Mouse (Mus musculus) right cerebral cortex, postnatal 10 days (tissue): Measurements from ENCODE around the gene Gm20388.
A peak's percentile ranks its signal among the peaks of the same experiment; 100 is the strongest.

Experiments used
- DNase-seq, 2 experiments: peaks; one replicate each; pipeline ENCODE4 v3.0.0; 2021; ENCODE audit warnings: low spot score in 2 of 2

The Gm20388 gene

DNA sequence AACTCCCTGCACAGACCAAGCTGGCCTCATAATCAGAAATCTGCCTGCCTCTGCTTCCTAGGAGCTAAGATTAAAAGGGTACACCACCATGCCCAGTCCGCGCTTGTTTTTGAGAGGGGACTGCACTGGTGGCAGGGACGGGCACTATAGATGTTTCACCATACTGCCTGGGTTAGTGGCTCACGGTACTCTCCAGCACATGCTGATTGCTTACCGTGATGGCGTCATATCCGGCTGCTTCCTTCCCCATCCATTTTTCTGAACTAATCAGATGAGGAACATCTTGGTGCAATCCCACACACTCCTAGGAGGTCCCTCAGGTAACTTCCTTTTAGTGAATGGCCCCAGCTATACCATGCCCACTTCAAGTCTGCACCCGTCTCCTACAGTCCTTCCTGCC is 134.3 kb downstream of the Gm20388 start:
- no peak for DNase-seq

DNA sequence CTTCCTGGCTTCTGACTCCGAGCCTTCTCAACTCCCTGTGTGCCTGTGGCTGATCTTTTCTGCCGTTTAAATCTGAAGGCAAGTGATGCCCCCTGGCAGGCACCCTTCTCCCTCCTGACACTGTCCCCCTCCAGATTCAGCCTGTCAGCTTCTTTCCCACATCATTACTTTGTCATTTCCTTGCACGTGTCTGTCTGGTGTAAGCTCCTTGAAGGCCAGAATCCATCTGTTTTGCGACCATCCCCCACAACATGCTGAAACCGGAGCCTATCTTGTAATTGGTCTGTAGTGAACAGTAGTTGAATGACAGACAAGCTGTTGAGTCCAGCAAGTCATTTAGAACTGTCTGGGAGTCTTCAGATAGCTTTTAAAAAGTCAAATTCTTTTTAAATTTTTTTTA is 134.8 kb downstream of the Gm20388 start:
- DNase-seq: no peak

DNA sequence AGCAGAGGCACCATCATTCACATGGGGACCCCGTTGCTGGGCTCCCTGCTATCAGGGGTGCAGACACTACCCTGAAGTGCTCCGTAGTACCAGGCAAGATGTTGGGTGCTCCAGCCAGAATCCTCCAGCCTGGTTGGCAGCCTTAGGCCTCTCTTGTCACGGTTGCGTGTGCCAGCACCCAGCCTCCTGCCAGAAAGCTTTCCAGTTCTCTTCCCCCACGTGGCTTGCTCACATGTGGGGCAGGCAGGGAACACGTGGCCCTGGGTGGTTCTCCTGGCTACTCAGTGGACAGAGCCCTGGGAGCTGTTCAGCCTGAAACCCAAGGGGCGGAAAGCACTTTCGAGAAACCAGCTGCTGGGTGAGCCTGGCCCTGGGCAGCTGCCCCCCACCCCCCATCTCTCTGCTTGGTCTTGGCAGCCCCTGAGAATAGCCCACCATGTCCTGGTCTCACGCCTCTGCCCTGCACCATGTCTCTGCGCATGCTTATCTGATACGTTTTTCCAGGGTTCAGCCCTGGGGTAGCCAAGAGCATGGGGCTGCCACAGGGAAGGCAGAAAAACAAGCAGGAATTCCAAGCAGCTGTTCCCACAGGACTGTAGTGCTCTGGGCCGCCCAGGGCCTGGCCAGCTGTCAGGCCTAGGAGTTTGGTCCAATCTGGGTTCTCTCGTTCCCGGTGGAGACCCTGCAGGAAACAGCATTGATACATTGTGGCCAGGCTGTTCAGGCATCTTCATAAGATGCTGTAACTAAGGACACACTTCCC is 135.8 kb downstream of the Gm20388 start:
- DNase-seq: peak; percentile 92 to 93

DNA sequence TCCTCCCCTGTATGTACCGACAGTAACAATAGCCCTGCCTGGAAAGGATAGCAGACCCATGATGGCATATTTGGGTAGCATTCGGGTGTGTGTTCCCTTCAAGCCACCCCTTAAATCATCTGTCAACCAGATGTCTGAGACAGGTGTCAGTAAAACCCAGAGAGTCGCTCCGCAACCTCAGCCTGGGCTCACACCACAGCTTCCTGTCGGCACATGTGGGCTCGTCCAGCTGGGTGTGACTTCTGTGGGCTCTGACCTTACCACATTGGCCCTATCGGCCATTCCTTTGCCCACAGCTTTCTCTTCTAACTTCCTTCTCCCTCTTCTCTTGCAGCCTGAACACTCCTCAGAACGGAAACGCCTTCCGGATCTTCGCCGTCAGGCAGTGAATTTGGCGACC is 139.3 kb downstream of the Gm20388 start:
- no peak for DNase-seq

DNA sequence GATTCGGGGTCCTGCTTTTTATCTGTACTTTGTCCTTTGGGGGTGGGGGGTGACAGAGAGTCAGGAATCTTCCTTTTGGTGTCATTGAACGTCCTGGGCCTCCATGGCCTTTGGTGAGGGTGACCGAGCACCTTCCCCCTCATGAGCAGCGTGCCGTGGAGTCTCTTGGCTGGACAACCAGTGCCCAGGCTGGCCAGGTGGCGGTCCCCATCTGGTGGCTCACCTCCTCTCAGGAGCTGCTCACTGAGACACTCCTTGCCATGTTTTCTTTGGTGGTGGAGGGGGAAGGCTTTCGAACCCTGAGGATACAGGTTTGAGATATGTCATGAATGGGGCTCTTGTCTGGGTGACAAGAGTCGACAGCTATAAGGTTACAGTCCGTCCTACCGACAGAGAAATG is 139.7 kb downstream of the Gm20388 start:
- no peak for DNase-seq

DNA sequence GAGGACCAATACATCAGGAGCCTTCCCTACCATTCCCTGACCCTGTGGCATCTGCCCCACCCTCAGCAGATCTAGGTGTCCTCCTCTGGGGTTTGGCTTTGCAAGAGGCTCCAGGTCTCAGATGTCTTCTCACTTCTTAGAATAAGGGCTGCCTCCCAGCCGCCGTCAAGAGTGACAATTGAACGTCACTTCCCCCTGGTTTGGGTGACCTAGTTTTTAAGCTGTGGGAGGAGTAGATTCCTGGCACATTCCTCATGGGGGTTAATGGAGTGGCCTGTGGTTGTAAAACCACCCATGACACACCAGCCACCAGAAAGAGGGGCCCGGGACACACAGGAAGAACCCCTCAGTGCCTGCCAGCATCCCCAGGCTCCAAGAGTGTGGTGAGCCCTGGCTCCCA is 140.4 kb downstream of the Gm20388 start:
- no peak for DNase-seq

DNA sequence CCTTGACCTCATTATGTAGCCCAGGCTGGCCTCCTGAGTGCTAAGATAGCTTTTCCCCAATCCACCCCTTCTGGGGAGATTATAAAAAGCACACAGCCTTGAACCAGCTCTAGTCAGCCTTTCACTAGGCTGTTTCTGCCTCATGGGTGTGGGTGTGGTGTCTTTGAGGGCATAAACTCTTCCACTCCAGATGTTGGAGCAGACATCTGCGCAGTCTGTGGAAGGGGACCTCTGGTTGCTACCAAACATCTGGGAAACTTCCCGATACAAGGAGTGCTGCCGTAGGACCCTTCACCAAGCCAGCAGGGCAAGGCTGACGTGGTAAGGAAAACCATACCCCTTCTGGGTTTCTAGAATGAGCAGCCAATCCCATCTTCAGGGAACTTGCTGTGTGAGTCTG is 141.3 kb downstream of the Gm20388 start:
- no peak for DNase-seq

DNA sequence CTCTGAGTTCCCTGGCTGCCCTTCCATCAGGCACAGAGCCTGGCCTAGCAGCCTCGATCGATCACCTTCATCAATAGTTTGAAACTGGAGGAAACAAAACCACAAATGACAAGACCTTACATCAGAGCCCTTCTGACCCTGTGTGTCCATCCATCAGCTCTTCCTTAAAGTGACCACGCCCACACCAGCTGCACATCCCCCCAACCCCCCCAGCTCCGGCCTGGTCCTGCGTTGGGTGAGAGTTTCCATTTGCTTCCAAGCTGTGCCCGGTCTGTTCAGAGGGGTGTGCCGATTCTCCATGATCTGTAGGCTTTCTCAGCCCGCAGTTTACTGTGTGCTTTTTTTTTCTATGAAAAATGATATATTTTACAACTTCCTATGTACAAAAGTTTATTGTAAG is 141.7 kb downstream of the Gm20388 start:
- DNase-seq: no peak

DNA sequence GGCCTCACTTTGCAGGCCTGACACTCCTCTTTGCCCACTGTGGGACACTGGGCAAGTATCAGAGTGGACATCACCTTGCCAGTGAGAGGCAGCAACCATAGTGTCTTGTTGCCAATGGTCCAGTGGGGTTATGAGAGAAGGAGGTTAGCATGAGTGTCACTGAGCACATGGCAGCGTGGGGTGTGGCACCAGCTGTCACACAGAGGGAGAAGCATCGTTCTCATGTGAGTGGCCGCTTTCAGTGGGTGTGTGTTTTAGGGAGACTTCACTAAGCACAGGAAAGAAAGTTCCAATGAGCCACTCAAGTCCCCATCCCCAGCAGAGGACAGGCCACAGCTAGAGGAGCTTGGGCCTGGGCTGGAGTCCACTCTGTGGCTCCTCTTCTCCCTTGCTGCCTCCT is 144.2 kb downstream of the Gm20388 start:
- DNase-seq: no peak

DNA sequence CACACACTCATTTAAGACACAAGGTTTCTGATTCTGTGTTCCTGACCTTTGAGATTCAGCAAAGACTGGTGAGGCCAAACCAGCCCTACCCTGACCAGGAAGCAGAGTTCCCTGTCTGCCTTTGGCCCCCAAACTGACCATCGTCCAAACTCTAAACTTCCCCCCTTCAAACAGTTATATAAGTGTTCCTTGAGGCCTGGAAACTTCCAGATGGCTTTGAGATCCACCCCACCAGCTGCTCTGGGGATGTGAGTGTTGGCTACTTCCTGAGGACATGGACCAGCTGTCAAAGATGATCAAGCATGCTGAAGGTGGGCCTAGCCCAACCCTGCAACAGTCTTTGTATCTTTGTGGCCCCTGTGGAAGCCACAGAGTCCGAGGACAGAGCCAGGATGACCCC is 146.4 kb downstream of the Gm20388 start:
- DNase-seq: no peak

DNA sequence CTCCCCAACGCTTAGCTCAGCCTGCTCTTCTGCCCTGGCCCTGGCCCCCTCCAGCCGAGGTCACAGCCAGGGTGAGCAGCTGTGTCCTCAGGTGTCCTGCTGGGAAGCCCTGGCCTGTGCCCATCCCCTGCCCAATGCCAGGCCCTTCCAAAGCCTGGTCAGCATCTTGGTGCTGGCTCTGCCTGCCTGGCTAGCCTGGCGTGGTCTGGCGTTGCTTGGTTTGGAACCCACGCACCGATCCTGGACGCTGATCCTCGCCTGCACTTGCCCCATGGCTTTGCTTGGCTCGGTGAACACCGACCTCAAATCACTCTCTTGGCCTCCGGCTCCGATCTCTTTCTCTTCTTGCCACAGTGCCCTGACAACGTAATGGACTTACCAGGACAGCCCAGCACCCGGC is 152.1 kb downstream of the Gm20388 start:
- DNase-seq: no peak

DNA sequence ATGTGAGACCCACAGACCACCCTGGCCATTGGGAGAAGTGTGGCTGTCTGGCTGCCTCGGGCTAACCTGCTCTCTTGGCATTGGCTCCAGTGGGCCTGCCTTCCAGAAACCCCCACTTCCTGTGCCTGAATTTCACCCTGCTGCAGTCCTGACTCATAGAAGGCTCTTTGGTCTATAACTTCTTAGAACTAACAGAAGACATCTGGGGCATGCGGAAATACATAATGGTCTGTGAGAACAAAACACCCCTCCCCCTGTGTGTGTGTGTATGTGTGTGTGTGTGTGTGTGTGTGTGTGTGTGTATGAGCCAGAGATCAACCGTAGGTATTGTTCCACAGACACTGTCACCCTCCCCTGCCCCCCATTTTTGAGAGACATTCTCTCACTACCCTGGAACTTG is 152.7 kb downstream of the Gm20388 start:
- DNase-seq: no peak

DNA sequence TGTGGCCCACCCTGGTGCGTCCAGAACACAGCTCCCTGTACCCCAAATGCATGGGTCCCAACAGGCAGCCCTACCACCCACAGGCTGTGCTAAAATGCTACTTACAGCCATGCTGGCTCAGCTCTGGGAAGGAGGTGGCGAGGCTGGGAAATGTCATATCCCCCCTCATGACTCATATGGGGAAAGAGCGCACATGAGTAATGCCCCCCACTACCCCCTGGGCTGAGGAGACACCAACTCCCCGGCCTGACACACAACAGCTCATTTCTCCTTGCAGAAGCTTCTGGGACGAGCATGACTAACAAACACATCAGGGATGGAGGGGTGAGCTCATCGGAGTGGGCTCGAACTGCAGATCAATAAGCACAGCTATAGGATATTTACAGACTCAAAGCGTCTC is 155.0 kb downstream of the Gm20388 start:
- DNase-seq: no peak

DNA sequence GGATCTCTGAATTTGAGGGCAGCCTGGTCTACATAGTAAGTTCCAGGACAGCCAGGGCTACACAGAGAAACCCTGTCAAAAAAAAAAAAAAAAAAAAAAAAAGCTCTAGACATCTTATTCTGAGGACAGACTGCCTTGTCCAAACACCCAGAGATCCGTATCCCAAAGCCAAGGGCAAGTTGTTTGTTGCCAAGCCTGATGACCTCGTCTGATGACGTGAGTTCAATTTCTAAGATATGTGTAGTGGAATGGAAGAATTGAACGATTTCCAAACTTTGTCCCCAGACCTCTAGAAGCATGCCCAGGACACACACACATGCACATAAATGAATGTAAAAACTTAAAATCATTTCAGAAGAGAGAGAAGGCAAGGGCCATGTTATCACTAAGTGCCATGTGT is 155.6 kb downstream of the Gm20388 start:
- DNase-seq: no peak

DNA sequence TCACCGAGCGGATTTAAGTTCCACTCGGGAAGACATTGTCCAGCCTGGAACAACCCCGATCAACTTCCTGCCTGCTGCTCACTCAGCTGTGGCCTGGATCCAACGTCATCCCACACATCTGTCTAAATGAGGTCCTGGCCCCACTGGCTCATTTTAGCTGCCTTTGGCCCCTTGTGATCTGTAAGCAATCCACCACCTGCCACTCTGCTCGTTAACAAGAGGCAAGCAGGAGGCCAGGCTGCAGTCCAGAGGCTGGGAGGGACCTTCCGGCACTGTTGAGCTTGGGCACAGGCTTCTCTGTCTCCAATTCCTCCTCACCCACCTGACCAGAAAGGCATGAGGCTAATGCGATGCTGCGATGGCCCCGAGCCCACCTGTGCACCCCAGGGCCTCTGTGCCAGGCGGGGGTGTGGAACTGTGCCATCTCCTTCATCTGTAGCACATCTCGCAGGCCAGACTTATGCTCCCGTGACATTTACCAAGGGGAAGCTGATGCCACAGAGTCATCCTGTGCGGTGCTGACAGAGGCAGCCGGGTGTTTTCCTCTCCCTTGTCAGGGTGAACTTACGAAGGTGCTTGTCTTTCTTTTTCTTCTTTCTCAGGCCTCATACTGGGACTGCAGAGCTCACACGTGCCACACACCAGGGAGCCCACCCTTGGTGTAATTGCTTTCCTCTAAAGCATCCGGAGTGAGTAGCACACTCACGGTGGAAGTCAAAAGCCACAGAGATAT is 157.5 kb downstream of the Gm20388 start:
- DNase-seq: no peak

DNA sequence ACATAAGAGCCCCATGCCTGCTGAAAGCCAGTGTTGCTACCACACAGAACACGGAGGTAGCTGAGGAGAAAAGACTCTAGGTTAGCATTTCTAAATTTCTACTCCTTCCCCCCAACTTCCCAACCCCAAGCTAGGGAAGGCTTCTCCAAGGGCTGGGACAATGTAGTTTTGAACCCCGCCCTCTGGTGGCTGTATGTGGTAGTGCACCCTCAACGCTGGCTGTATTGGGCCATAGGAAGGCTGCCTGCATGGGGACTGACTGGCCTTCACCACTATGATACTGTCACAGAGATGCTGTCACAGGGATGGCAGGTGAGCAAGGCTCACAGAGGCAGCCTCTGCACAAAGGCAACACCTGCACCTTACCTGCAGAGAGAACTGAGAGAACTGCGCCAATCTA is 161.0 kb downstream of the Gm20388 start:
- DNase-seq: peak; percentile 78 to 87

DNA sequence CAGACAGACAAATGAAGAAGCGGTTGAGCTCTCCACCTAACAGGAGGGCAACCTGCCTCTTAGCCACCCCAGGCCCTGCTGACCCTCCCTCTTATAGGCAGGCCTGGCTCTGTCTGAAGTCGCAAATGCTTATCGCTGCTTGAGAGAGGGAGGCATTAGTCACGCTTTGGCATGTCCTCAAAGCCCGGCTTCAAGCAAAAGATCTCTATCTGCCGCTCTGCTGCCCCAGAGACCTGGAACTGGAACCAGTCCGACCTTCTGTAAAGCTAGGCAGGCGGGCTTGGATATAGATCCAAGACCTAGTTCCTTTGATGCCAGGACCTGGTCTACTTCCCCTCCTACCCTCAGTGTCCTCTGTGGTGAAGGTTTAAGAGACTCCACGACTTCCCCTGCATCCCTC is 161.6 kb downstream of the Gm20388 start:
- no peak for DNase-seq

DNA sequence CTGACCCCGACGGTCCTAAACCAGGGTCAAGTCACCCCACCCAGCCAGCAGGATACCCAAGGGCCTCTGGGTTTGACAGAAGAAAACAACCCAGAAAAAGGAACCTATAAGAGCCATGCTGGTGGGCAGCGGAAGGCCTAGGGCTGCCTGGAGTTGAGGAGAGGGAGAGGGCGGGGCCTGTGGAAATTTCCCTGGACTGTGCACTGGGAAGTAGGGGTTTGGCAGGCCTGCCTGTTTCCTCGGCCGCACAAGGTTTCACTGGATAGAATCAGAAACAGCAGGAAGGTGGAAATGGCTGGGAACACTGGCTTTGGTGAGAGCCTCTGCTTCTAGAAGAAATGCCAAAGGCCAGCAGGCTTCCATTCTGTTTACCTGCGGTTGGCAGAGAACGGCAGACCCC is 162.2 kb downstream of the Gm20388 start:
- no peak for DNase-seq

DNA sequence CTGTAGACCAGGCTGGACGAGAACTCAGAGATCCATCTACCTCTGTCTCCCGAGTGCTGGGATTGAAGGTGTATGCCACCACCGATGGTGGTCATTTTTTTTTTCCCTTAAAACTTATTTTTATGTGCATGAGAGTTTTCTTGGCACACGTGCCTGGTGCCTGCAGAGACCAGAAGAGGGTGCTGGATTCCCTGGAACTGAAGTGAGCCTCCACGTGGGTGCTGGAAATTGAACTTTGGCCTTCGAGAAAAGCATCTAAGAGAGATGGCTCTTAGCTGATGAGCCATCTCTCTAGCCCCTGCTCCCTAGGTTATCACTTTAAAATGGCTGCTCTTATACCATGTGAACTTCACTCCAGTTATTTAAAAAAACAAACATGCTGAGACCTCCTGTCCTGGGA is 163.9 kb downstream of the Gm20388 start:
- DNase-seq: no peak

DNA sequence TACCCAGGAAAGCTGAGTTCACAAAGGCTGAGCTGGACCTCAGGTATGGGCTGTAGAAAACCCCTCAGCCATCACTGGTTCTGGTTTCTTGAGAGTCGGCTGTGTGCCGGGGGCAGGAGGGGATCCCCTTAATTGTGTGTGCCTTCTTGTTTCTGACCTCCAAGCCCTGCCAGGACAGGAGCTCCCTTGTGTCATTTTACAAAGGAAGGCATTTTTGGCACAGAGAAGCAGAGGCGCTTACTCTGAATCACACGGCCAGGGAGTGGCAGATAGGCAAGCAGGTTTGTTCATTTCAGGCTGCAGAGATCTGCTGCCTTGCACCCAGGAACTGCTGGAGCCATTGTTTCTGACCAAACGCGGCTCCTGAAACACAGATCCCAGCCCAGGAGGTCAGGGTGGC is 164.7 kb downstream of the Gm20388 start:
- DNase-seq: no peak

DNA sequence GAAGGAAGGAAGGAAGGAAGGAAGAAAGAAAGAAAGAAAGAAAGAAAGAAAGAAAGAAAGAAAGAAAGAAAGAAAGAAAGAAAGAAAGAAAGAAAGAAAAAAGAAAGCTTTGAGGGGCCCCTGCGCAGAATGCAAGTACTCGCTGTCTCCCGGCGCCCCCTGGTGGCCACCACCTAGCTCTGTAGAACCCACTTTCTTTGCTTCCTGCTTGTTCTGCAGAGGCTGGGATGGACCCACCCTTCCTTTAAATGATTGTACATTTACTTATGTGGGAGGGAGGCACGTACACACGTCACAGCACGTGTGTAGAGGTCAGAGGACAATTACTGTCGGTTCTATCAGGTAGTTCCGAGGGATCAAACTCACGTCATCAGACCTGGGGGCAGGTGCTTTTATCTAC is 167.4 kb downstream of the Gm20388 start:
- DNase-seq: peak; percentile 77 to 89

DNA sequence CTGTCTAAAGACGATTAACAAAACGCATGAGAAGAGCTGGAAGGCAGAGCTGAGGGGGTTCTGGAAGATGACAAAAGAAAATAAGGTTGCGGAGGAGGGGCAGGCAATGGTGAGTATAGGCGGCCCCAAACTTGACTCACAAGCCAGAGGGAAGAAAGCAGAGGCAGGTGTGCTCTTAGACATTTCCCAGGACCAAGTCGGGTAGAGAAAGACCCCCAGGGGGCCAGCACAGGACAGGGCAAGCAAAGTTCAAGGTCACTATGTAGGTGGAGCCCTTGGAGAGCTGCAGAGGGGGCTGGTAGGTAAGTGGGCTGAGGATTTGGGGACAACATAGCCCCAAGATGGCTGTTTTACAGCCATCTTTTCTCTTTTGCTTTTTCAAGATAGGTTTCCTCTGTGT is 168.7 kb downstream of the Gm20388 start:
- DNase-seq: no peak

DNA sequence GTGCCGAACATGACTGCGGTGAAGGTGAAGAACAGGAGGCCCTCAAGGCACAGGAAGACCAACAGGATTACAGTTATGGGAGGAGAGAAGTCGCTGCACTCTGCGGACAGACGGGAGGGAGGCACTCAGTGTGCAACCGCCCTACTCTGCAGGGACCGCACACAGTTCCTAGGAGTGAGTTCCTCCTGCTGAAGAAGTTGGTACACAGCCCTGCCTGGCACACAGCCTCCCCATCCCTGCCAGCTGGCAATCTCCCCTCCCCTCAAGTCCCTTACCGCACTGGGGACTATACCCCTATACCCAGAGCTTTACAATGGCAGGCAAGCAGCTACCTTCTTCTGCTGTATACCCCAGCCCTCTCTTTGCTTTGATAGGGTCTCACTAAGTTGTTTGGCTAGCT is 172.6 kb downstream of the Gm20388 start:
- DNase-seq: peak in 1 of 2 experiments; percentile 69

DNA sequence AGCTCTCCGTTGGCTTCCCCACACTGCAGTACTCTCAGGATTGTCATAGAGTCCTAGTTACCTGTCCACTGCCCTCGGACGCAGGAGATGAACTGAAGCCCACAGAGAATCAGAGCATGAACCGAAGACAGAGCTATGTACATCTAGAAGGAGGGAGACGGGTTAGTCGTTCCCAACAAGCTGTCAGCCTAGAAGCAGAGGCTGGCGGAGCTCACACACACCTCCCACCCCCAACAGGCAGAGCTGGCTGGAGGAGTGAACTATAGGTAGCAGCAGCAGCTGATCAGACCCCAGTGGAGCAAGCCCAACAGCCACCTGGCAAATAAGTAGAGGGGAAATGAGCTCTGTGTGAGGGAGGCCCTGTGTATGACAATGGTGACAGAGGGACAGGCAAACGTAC is 174.1 kb downstream of the Gm20388 start:
- no peak for DNase-seq
